Mouse (Mus musculus) heart, embryonic 10.5 days (tissue): Measurements from ENCODE around the gene Dcun1d4. TPM values are rescaled to one million over a fixed set of nuclear protein-coding genes. Genes with fewer than 3 reads are reported as not detected.

ENCODE experiments used
- DNase-seq: peaks from one replicate; pipeline ENCODE4 v3.0.0-alpha.2; 2017; ENCODE audit warnings: low spot score
- H3K27ac ChIP-seq: fragments of 300-500 bp; sonication (generic); 2 replicates; pipeline ENCODE4 v1.5.1; 2016; ENCODE audit warnings: mild to moderate bottlenecking
- H3K27me3 ChIP-seq: fragments of 300-500 bp; sonication (generic); 2 replicates; pipeline ENCODE4 v1.6.1; 2016; ENCODE audit warnings: mild to moderate bottlenecking; ENCODE audit not compliant: poor library complexity, insufficient read depth, severe bottlenecking
- H3K36me3 ChIP-seq: fragments of 300-500 bp; sonication (generic); 2 replicates; pipeline ENCODE4 v1.6.1; 2016; ENCODE audit warnings: mild to moderate bottlenecking, moderate library complexity
- H3K4me1 ChIP-seq: fragments of 300-500 bp; sonication (generic); 2 replicates; pipeline ENCODE4 v1.6.1; 2016; ENCODE audit warnings: mild to moderate bottlenecking
- H3K4me3 ChIP-seq: fragments of 300-500 bp; sonication (generic); 2 replicates; pipeline ENCODE4 v1.5.1; 2016; ENCODE audit warnings: mild to moderate bottlenecking, moderate library complexity
- H3K9me3 ChIP-seq: fragments of 300-500 bp; sonication (generic); 2 replicates; pipeline ENCODE4 v1.6.1; 2016; ENCODE audit warnings: mild to moderate bottlenecking, moderate library complexity
- WGBS: fragments of 180-500 bp; shearing (Covaris S2); methylation state at CpG from one replicate; pipeline ENCODE4 v1.1.7; 2016; 5-methylcytosine and 5-hydroxymethylcytosine counted together
- polyA plus RNA-seq: library from polyadenylated mRNA; unstranded; fragments of >200 nt; fragmentation: Nextera tagmentation; extraction: Ambion mirVana; gene quantifications from 2 replicates; pipeline ENCODE4 v1.2.1, GENCODE M21; 2016

Gene Dcun1d4
- polyA plus RNA-seq, 1 experiment from 2014 or later, result 20.4 TPM

DNA sequence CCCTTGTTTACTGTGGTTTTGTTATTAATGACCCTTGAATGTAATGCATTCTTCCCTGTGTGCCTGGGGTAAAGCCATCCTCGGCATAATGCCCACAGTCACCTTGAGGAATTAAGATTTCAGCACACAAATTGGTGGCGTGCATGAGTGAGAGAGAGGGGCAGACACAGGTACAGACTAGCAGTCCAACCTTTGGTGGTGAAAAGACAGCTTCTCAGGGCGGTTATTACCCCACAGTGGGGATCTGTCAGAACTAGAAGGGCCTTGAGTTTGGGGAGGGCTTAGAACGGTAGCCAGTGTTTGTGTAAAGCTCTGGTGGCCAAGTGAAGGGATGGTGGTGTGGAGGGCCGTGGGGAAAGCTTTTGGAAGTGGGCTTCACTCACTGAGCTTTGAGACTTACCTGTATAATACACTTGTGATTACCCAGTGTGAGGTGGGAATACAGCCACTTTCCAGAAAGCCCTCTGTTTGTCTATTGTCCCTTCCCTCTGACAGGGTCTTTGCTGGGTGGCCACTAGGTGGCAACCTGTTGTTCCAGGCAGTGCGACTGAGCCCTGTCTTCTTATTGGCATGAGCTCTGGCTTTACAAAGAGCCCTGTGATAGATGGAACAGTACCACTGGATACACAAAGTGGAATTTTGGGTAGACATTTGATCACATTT lies 59.2 kb downstream of the Dcun1d4 start:
- H3K27me3 ChIP-seq, result no peaks in the 10 kb centered on the region
- H3K4me3 ChIP-seq, result no peak overlapping the region
- H3K9me3 ChIP-seq, result no peaks in the 10 kb centered on the region
- no peak for DNase-seq
- peaks cover 23% of the 10 kb centered on the region for H3K36me3 ChIP-seq
- H3K27ac ChIP-seq, result no peak overlapping the region
- no peaks in the 10 kb centered on the region for H3K4me1 ChIP-seq
- 65% methylated on average over 6 of the region's 6 CpGs for WGBS

- DNase-seq, result no peak
- H3K9me3 ChIP-seq, result no peaks in the 10 kb centered on the region
- no peak overlapping the region for H3K27ac ChIP-seq
- peaks cover 26% of the 10 kb centered on the region for H3K36me3 ChIP-seq
- H3K4me1 ChIP-seq, result no peaks in the 10 kb centered on the region
- no peak overlapping the region for H3K4me3 ChIP-seq
- WGBS, result 83% methylated on average over 2 of the region's 2 CpGs
- no peaks in the 10 kb centered on the region for H3K27me3 ChIP-seq
Observed at GRCm38 (mm10) chr5:73540511-73540871, 59.7 kb downstream of the Dcun1d4 start.

- no peak for DNase-seq
- Histone ChIP-seq H3K9me3 (no peaks in the 10 kb centered on the region), H3K27me3 (no peaks in the 10 kb centered on the region), H3K36me3 (peaks cover 13% of the 10 kb centered on the region), H3K4me3 (no peak overlapping the region), H3K27ac (no peak overlapping the region), H3K4me1 (peaks cover 6% of the 10 kb centered on the region; the same call in 1 of the 2 replicates)
- whole genome bisulfite sequencing, result 90% methylated on average over 10 of the region's 10 CpGs
Observed at GRCm38 (mm10) chr5:73544111-73544753, 63.4 kb downstream of the Dcun1d4 start.

GRCm38 (mm10) chr5:73545641-73546040 lies 64.8 kb downstream of the Dcun1d4 start:
- peaks cover 13% of the 10 kb centered on the region for H3K36me3 ChIP-seq
- no peak overlapping the region for H3K4me3 ChIP-seq
- no peak for DNase-seq
- H3K27me3 ChIP-seq, result no peaks in the 10 kb centered on the region
- 74% methylated on average over 6 of the region's 6 CpGs for WGBS
- no peak overlapping the region for H3K27ac ChIP-seq
- H3K4me1 ChIP-seq, result peaks cover 6% of the 10 kb centered on the region; the same call in 1 of the 2 replicates
- no peaks in the 10 kb centered on the region for H3K9me3 ChIP-seq

- Histone ChIP-seq H3K4me1 (peaks cover 6% of the 10 kb centered on the region; the same call in 1 of the 2 replicates), H3K9me3 (no peaks in the 10 kb centered on the region), H3K27me3 (no peaks in the 10 kb centered on the region), H3K27ac (no peak overlapping the region), H3K36me3 (peaks cover 13% of the 10 kb centered on the region), H3K4me3 (no peak overlapping the region)
- no peak for DNase-seq
- 84% methylated on average over 7 of the region's 7 CpGs for WGBS
Observed at GRCm38 (mm10) chr5:73547252-73547651, 66.5 kb downstream of the Dcun1d4 start.

- Histone ChIP-seq H3K27me3 (no peaks in the 10 kb centered on the region), H3K27ac (no peak overlapping the region; the same call in 1 of the 2 replicates), H3K9me3 (no peaks in the 10 kb centered on the region), H3K4me3 (no peak overlapping the region), H3K4me1 (peaks cover 6% of the 10 kb centered on the region; the same call in 1 of the 2 replicates), H3K36me3 (peaks cover 15% of the 10 kb centered on the region)
- no peak for DNase-seq
- WGBS, result 48% methylated on average over 7 of the region's 7 CpGs
Observed at GRCm38 (mm10) chr5:73548237-73548636, 67.4 kb downstream of the Dcun1d4 start.

GRCm38 (mm10) chr5:73548838-73549237 lies 68.0 kb downstream of the Dcun1d4 start:
- H3K27ac ChIP-seq, result no peak overlapping the region
- H3K9me3 ChIP-seq, result no peaks in the 10 kb centered on the region
- 92% methylated on average over 1 of the region's 1 CpGs for WGBS
- DNase-seq, result no peak
- no peaks in the 10 kb centered on the region for H3K27me3 ChIP-seq
- H3K4me1 ChIP-seq, result peaks cover 6% of the 10 kb centered on the region; the same call in 1 of the 2 replicates
- H3K4me3 ChIP-seq, result no peak overlapping the region
- peaks cover 20% of the 10 kb centered on the region for H3K36me3 ChIP-seq

- no peak overlapping the region for H3K27ac ChIP-seq
- H3K36me3 ChIP-seq, result peaks cover 11% of the 10 kb centered on the region; the same call in 1 of the 2 replicates
- no peak overlapping the region for H3K4me3 ChIP-seq
- no peaks in the 10 kb centered on the region for H3K9me3 ChIP-seq
- DNase-seq, result no peak
- 90% methylated on average over 5 of the region's 5 CpGs for WGBS
- H3K4me1 ChIP-seq, result peaks cover 6% of the 10 kb centered on the region; the same call in 1 of the 2 replicates
- H3K27me3 ChIP-seq, result no peaks in the 10 kb centered on the region
Observed at GRCm38 (mm10) chr5:73551836-73552235, 71.0 kb downstream of the Dcun1d4 start.

- Histone ChIP-seq H3K4me3 (no peak overlapping the region), H3K27me3 (no peaks in the 10 kb centered on the region), H3K4me1 (no peaks in the 10 kb centered on the region), H3K9me3 (no peaks in the 10 kb centered on the region), H3K27ac (no peak overlapping the region), H3K36me3 (peaks cover 24% of the 10 kb centered on the region; the same call in 1 of the 2 replicates)
- WGBS, result 92% methylated on average over 11 of the region's 11 CpGs
- no peak for DNase-seq
Observed at GRCm38 (mm10) chr5:73553903-73554302, 73.1 kb downstream of the Dcun1d4 start.

- no peak for DNase-seq
- Histone ChIP-seq H3K4me3 (no peak overlapping the region), H3K36me3 (peaks cover 29% of the 10 kb centered on the region), H3K4me1 (no peaks in the 10 kb centered on the region), H3K27me3 (no peaks in the 10 kb centered on the region), H3K9me3 (no peaks in the 10 kb centered on the region), H3K27ac (no peak overlapping the region)
- WGBS, result 83% methylated on average over 8 of the region's 8 CpGs
Observed at GRCm38 (mm10) chr5:73555096-73555852, 74.5 kb downstream of the Dcun1d4 start.

GRCm38 (mm10) chr5:73556733-73557425 lies 76.1 kb downstream of the Dcun1d4 start:
- H3K4me1 ChIP-seq, result no peaks in the 10 kb centered on the region
- H3K9me3 ChIP-seq, result no peaks in the 10 kb centered on the region
- no peak overlapping the region for H3K4me3 ChIP-seq
- no peaks in the 10 kb centered on the region for H3K27me3 ChIP-seq
- 81% methylated on average over 12 of the region's 12 CpGs for WGBS
- H3K27ac ChIP-seq, result no peak overlapping the region
- no peak for DNase-seq
- peaks cover 36% of the 10 kb centered on the region for H3K36me3 ChIP-seq

- Histone ChIP-seq H3K4me1 (no peaks in the 10 kb centered on the region), H3K27me3 (no peaks in the 10 kb centered on the region), H3K36me3 (peaks cover 30% of the 10 kb centered on the region), H3K27ac (no peak overlapping the region), H3K4me3 (no peak overlapping the region), H3K9me3 (no peaks in the 10 kb centered on the region)
- no peak for DNase-seq
- 86% methylated on average over 6 of the region's 6 CpGs for WGBS
Observed at GRCm38 (mm10) chr5:73558756-73559155, 78.0 kb downstream of the Dcun1d4 start.
